Mouse (Mus musculus) megakaryocyte progenitor cell, adult 5-6 weeks (primary cell): ENCODE results near the gene Iba57. TPM values are rescaled to one million over a fixed set of nuclear protein-coding genes. Genes with fewer than 3 reads are reported as not detected.

Source experiments
- ATAC-seq: replicated peaks from 2 replicates; pipeline ENCODE4 v1.8.0; 2016; ENCODE audit warnings: mild to moderate bottlenecking, moderate TSS enrichment, inconsistent platforms; ENCODE audit not compliant: poor library complexity
- total RNA-seq, 2 experiments: library from RNA; stranded (forward) in 1 of 2; stranded (reverse) in 1 of 2; fragments of 157-497, 149-512 nt in 1 of 2; fragments of 200-1000 nt in 1 of 2; gene quantifications; 2 replicates each; pipeline versions ENCODE4 v1.2.3 to v1.2.4; 2015 to 2017

Iba57 gene
- total RNA-seq, 2 experiments from 2014 or later: 2.8 to 3.5 TPM

- ATAC-seq: no peak
Observed at GRCm38 (mm10) chr11:59176475-59176874, 12.9 kb upstream of the Iba57 start.

- no peak for ATAC-seq
Observed at GRCm38 (mm10) chr11:59174189-59174838, 10.8 kb upstream of the Iba57 start.

DNA sequence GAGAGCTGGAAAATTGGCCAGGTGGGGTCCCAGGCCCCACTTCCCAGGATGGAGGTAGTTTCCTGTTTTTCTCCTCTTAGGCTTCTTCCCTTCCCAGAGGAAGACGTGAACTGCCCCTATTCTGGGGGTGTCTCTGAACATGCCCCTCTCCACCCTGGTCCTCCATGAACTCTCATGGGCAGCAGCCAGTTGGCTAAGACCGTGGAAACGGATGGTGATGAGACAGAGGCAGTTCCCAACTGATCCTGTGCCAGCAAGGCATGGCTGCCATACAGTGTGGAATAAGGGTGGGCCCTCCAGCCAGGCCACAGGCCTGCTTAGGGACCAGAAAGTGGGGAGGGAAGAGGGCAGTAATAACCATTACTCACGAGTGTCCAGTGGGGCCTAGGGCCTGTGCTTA, 7.0 kb upstream of the Iba57 start:
- ATAC-seq: no peak

DNA sequence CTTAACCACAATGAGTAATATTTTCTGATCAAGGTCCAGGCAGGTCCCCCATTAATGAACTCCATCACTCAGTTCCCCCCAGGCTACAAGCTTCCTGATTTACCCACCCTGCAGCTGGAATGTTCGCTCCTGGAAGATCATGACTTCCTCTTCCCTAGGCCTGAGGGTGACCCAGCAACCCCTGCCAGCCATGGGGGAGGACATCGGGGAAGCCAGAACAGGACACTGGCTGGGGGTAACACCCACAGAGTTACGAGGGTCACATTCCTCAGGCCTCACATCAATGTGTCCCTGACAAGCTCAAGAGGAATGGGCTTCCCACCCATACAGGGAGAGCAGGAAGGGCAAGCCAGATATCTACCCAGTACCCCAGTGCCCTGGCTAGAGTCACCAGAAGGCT, 6.3 kb upstream of the Iba57 start:
- ATAC-seq: no peak

GRCm38 (mm10) chr11:59165616-59166241, 2.2 kb upstream of the Iba57 start:
- no peak for ATAC-seq

- ATAC-seq: peak; percentile 69
Observed at GRCm38 (mm10) chr11:59164384-59164783, 845 bp upstream of the Iba57 start.

GRCm38 (mm10) chr11:59162443-59163254, 890 bp downstream of the Iba57 start:
- no peak for ATAC-seq

- no peak for ATAC-seq
Observed at GRCm38 (mm10) chr11:59161398-59161797, 2.1 kb downstream of the Iba57 start.

DNA sequence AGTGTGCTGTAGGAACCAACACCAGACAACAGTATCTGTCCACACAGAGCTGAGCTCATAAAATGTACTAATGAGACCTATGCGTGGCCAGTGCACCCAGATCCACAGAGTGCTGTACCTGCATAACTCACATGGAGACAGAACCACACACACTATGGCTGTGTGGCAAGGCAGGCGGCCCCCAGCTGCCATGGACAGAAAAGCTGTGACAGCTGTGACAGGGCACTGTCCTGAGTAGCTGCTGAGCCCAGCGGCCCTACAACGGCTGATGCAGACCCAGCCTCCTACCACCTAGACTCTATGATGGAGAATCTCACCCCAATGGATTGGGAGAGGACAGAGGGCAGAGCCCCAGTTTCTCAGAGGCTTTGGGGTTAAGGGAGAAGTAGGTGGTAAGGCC, 4.0 kb downstream of the Iba57 start:
- no peak for ATAC-seq

DNA sequence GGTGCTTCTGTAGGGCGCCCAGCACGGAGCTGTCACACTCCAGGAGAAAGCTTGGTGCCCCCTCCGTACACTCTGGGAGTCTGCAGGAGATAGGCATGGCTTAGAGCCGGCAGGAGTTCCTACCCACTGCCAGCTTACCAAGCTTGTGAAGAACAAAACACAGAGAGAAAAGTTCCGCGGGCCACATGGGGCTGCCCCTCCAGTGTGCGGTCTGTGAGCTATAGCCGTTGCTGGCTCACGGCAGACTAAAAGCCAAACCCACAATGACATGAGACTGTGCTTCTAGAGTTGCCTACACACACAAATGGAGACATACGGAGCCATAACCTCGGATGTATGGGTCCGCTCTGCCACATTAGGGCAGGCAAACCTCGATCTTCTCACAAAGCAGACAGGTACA, 4.4 kb downstream of the Iba57 start:
- ATAC-seq: no peak

DNA sequence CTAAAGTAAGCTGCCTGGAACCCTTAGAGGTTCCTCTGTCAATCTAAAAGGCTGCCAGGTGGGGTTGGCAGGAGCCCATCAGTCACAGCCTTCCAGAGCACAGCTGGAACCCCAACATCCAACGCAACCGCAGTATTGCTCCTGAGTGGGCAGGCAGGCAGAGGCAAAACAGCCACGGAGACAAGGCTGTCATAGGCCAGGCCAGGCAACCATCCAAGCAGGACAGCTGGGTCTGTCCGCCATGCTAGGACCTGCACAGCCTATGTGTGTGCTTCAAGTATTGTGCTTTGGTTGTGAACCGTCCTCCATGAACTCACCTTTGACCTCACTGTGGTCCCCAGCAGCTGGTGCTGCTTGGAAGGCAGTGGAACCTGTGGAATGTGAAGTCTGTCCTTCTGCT, 7.6 kb downstream of the Iba57 start:
- no peak for ATAC-seq

GRCm38 (mm10) chr11:59154220-59154619, 9.3 kb downstream of the Iba57 start:
- no peak for ATAC-seq

DNA sequence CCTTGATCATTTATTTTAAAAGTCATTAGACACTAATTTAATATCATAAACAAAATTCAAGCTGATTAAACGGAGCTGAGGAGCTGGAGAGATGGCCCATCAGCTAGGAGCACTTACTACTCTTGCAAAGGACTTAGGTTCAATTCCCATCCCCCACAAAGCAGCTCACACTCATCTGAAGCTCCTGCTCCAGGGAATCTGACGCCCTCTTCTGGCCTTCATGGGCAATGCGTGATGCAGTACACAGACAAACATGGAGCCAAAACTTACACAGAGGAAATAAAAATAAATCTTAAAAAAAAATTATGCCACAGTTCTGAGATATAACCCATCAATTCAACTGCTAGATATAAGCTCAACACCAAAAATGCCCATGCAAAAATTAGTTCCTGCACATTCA, 11.8 kb downstream of the Iba57 start:
- ATAC-seq: peak; percentile 65

GRCm38 (mm10) chr11:59149302-59149701, 14.2 kb downstream of the Iba57 start:
- no peak for ATAC-seq

DNA sequence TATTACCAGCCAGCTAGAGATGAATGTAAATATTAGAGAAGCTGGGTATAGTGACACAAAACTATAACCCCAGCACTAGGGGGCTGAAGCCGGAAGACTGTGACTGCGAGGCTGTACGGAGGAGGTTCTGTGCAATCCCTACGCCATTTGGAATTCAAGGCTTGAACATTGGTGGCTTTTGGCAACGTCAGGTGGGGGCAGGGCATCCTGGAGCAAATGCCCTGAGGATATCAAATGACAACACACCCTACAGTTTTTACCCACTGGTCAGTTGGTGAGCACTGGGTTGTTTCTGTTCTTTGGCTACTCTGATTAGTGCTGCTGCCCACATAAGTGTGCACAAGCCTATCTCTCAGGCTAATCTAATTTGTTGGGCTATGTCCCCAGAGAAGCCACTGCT, 20.6 kb downstream of the Iba57 start:
- no peak for ATAC-seq

DNA sequence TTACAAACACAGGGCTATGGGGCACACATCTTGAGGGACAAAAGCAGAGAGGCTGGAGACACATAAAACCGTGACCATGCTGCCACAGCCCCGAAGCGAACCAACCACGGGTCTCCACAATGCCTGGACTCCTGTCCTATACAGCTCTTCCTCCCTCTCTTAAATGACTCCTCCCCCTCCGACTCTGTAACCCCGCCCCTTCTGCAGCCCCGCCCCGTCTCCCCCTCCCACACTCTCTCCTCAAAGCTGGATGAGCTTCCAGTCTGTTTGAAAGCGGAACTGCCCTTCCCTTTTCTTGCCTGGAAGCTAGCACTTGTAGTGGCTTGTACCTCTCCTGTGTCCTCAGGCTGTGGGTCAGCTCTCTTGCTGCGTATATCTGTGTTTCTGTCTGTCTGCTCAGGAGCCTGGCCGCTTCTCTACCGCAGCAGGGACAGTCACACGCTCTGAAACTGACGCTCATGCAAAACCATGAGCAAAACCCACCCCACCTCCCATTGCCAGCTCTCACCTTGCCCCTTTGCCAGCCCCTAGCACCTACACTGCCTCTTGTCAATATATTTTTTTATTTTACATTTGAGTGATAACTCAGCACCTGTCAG, 21.7 kb downstream of the Iba57 start:
- peak; percentile 75 for ATAC-seq

- ATAC-seq: no peak
Observed at GRCm38 (mm10) chr11:59138537-59139486, 24.7 kb downstream of the Iba57 start.

GRCm38 (mm10) chr11:59136994-59137706, 26.4 kb downstream of the Iba57 start:
- no peak for ATAC-seq

DNA sequence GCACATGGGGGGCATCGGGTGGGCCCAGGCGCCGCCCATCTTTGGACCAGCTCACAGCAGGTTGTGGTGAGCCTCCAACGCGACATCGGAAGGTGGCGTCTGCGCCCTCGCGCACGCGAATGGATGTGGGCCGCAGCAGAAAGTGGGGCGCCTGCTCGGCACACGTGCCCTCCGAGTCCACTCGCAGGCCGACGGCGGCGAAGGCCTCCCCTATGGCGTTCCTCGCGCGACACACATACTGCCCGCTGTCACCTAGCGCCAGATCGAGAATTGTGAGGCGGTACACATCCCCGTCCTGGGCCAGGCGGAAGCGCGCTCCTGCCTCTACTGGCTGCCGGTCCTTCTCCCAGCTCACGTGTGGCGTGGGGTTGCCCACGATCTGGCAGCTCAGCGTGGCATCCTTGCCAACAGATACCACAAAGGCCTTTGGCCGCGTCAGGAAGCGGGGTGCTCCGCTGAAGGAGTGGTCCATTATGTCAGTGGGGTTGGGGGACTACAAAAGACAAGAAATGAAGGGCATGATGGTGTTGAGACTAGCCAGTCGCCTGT, 27.6 kb downstream of the Iba57 start, which contains the start of gene Obscn:
Obscn (minus strand) TSS at position 499 of the 549 bp plus-strand sequence.
- no peak for ATAC-seq
